Mouse (Mus musculus) spleen, embryonic (tissue): ENCODE measurements around the gene Pck1.
"Not testable (repeated sequence)": the region's sequence is repeated elsewhere in the genome, so short reads cannot be mapped to it uniquely, and the experiment has no call there.

ENCODE experiments used
- CTCF ChIA-PET: fragments of 350-600 bp; sonication (Branson Sonifier 250); formaldehyde crosslinking; loops from one replicate; lab custom pipeline; 2022; lab: Charles Lee

Pck1 gene

DNA sequence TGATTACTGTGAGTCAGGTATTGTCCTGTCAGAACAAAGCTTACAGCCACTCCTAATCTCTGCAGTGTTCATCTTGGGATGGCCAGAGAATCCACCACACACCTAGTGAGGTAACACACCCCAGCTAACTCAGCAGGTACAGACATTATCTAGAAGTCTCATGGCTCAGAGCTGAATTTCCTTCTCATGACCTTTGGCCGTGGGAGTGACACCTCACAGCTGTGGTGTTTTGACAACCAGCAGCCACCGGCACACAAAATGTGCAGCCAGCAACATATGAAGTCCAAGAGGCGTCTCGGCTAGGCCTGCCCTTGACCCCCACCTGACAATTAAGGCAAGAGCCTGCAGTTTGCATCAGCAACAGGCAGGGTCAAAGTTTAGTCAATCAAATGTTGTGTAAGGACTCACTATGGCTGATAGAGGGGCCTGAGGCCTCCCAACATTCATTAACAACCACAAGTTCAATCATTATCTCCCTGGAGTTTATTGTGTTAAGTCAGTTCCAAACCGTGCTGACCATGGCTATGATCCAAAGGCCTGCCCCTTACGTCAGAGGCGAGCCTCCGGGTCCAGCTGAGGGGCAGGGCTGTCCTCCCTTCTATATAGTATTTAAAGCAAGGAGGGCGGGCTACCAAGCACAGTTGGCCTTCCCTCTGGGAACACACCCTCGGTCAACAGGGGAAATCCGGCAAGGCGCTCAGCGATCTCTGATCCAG lies at the start of gene Pck1:
Gene Pck1, plus strand, starts transcription at position 613 of the 716 bp plus-strand sequence.
- CTCF ChIA-PET: no interaction called here

DNA sequence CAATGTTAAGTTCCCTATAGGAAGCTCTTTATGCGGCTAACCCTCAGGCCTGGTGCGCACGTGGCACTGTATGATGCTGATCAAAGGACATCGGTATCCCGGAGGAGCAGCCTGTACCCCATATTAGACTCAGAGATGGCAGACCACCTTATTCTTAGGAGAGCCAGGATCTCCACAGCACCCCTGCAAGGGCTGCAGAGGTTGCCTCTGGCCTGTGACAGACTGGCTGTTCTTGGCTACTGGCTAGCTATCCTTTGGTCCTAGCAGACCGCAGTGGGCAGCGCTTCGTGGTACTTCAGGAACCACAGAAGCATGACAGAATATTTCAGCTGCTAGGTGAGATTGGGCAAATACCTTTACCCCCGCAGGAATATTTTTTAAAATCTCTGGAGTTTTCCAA lies 46.4 kb upstream of the Pck1 start:
- CTCF ChIA-PET: no interaction called here

DNA sequence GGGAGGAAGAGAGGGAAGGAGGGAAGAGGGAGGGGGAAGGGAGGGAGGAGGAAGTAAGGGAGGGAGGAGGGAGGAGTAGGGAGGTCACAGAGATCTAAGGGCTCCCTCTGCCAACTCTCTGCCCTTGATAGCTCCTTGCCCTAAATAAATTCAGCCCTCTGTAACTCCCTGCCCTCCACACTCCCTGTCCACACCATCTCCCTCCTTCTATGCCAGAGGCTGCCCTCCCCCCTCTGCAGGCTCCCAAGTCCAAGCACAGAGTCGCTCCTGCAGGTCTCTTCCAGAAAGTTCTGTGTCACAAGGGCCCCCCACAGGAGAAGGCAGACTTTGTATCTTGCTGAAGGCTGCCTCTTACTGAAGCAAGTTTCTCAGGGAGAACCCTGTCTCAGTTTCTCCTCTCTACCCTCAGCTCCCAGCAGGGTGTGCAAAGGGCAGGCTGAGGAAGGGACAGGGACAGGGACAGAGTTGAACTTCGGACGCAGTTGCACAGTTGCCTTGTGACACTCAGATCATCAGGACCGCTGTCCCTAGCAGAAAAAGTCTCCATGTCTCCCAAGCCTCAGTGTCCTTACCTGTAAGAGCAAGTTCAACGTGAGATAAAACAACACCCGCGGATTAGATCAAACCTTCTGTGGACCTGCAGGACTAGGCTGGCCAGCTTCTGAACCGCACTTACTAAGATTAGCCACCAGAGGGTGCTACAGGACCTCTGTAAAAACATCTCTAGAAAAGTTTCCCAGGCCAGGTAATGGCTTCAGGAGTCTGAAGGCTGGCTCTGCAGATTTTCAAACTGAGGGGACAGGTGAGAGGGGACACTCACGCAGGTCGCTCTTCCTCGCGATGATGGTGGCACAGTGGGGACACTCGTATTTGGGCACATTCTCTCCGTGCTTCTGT lies 45.7 kb upstream of the Pck1 start:
- CTCF ChIA-PET: no interaction called here

DNA sequence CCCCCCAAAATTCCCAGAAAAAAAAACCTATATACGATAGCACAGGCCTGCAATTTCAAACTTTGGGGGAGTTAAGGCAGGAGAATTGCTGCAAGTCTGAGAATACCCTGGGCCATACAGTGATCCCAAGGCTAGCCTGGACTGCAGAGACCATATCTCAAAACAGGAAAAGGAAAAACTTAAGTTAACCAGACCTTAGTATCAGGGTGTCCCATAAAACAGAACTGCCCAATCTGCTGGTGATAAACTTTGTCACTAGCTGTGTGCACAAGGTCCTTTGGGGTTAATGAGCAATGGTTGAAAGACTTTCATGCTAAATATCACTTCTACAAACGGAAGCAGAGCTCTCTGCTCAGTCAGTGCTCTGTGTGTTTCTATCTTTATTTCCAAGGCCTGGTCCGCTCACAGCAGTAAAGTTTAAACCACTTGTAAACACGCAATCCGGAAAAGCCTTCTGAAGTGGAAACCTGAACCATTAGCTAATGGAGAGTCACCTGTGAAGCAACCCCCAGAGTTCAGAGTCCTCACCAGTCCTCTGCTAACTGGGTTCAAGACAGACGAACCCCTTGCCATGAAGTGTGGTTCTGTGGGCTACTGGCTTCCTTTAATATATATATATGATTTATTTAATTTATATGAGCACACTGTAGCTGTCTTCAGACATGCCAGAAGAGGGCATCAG lies 44.2 kb upstream of the Pck1 start:
- CTCF ChIA-PET: no interaction called here

DNA sequence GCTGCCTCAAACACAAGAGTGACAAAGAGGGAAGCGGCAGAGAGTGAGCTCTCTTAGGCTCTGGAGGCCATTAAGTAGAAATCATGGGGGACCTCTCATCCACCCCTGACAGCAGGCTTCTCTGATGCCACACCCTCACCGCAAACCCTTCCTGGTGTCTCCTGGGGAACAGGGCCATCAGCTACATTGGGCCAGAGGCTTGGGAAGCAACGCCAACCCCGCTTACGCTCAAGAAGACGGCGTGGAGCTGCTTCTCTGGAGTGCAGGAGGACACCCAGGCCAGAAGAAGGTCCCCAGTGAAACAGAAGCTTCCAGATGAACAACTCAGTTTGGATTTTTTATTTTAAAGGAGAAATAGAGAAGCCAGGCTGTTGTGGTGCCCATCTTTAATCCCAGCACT lies 43.3 kb upstream of the Pck1 start:
- CTCF ChIA-PET: no interaction called here

DNA sequence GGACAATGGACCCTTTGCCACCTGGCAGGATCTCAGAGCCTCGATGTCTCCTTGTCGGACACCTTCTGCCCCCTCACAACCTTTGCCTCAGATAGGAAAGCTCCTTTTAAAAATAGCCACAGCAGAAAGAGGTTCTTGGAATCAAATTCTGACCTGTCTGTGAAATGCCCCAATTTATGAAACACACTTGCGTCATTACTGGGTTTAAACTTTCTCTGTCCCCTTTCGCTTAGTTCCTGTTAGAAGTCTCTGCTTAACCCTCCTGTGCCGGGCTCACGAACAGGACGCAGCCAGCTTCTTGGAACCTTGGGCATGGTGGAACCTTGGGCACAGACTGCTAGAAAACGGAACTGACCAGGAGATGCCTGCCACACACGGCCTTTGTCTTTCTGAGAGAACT lies 42.3 kb upstream of the Pck1 start:
- CTCF ChIA-PET: no interaction called here

DNA sequence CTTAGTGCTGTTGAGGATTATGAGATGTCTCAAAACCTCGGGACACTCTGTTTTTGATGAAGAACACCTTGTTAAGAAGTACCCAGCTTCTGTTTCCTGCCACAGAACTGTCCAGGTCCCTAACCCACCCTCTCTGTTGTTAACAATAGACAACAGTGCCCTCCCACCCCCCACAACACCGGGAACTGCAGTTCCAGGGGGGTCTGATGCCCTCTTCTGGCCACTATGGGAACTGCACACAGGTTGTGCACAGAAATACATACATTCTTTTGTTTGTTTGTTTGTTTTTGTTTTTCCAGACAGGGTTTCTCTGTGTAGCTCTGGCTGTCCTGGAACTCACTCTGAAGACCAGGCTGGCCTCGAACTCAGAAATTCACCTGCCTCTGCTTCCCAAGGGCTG lies 39.1 kb upstream of the Pck1 start:
- CTCF ChIA-PET: not testable (repeated sequence)

DNA sequence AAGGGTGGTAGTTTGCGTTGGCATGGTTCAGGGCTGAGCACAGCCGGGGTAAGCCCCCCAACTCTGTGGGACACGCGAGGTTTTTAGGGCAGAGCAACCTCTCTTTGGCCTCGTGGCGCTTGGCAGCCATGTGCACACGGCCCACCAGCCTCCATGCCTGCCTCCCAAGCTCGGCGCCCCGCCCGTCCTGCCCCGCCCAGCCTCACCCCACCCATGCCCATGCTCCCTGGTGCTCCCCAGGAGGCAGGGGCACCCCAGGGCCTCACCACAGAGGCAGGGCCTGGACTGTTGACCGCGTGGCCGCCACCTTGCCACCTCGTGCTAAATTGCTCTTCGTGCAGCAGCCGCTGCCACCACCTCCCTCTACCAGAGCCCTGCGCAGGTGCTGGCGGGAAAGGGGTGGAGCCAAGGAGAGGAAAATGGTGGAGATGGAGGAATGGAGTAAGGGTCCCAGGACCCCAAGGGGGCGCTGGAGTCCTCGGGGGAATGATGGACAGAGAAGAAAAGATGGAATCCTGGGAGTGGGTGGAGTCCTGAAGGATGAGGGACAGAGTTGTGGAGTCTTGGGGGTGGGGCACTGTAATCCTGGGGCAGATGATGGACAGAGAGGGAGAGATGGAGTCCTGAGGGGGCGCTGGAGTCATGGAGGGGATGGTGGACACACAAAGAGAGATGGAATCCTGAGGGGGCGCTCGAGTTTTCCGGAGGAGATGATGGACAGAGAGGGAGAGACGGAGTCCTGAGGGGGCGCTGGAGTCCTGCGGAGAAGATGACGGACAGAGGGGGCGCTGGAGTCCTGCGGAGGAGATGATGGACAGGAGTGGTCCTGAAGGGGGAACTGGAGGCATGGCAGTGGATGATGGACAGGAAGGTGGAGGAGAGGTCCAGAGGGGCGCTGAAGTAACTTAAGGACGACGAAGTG lies 33.6 kb upstream of the Pck1 start, which contains the start of gene Ctcfl:
Gene Ctcfl, minus strand, starts transcription at position 503 of the 922 bp plus-strand sequence.
- CTCF ChIA-PET: no interaction called here

DNA sequence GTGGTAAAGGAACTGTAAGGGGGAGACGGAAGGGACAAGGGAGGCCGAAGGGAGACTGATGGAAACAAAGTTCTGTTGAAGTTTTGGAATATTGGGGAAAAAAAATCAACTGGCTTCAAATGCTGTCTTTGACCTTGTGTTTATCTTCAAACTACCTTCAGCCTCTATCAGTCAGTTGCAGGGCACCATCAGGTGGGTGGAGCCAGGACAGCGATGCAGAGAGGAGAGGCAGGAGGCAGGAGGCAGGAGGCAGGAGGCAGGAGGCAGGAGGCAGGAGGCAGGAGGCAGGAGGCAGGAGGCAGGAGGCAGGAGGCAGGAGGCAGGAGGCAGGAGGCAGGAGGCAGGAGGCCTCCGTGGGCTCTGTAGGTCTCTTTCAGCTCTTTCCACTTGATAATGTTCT lies 32.7 kb upstream of the Pck1 start:
- CTCF ChIA-PET: interaction anchor here (0.7 kb wide), 1 partner anchor 445 kb away, joined by 7 read pairs; no protein-coding TSS in a partner anchor

DNA sequence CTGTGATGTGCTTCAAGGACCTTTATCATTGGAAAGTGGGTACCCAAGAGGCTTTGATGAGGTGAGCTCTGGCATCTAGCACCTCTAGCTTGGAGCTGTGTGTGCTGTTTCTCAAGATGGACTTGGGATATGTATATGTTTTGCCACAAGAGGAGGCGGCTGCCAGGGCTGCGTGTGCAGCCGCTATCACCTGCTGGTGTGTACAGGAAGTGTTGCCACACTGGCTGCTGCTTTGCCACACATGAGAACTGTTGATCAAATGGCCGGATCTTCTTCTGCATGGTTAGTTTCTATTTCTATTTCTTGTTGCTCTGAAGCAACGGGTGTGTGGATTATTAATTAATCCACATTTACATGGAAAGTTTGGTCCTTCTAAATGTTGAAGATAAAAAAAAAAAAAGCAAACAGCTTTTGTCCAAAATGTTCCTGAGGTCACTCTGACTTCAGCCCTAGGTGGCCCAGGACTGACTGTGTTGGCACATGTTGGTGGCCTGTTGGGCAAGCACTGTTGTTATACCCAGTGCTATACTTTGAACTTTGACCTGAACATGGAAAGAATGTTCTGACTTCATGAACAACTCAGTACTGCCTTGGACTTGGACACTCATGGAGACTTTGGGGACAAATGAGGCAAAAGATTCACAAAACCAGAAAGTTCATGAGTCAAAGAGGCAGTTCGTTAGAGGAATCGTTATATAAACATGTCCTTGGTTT lies 28.7 kb upstream of the Pck1 start:
- CTCF ChIA-PET: no interaction called here

DNA sequence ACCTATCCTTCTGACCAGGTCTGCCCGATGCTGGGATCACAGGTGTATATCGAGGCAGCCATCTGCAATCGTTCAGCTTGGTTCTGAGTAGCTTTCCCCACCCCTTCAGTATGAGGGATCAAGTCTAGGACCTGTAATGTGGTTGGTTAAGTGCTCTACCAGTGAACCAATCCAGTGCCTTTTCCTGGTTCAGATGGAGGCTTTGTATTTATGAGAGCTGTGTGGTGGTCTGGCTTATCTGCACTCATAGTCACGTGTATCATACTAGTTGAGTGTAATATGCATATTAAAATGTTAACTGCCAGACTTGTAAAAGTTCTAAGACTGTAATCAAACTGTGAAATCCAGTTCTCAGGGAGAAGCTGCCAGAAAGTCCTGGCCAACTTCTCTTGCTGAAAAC lies 26.5 kb upstream of the Pck1 start:
- CTCF ChIA-PET: interaction anchor here (0.6 kb wide), 2 partner anchors 117 to 131 kb away, joined by 3 read pairs; no protein-coding TSS in a partner anchor

DNA sequence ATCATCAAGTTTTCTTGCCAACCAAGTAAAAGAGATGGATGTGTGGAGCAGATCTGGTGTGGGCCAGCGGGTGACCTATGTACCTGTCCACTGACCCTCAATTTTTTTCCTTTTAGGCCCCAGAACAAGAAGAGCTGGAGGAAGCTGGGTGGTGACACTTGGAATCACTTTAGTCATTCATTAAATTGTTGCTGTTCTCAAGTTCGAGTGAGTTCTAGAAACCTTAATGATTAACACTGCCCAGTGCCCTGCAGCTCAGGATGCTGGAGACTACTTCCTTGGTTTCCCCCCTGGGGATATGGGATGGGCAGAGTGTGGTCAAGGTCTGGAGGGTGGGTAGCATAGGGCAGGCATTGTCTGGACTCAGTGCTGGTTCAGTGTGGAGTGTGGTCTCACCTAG lies 23.7 kb upstream of the Pck1 start:
- CTCF ChIA-PET: no interaction called here

DNA sequence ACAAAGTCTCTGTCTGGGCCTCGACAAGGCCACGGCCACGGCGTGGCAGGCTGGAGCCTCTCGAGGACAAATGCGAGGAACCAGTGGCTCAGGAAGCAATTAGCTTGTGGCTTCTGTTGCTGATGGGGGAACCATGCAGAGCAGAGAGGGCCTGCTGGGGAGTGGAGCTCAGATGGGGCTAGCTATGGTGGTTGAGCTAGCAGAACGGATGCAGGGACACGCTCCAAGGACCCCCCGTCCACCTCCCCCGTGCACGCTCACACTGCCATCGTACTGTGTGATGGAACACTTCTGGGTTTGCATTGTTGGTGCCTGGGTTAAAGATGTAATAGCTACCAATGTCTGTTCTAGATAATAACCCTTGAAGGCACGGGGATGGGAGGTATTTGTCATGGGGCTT lies 20.6 kb upstream of the Pck1 start:
- CTCF ChIA-PET: no interaction called here

DNA sequence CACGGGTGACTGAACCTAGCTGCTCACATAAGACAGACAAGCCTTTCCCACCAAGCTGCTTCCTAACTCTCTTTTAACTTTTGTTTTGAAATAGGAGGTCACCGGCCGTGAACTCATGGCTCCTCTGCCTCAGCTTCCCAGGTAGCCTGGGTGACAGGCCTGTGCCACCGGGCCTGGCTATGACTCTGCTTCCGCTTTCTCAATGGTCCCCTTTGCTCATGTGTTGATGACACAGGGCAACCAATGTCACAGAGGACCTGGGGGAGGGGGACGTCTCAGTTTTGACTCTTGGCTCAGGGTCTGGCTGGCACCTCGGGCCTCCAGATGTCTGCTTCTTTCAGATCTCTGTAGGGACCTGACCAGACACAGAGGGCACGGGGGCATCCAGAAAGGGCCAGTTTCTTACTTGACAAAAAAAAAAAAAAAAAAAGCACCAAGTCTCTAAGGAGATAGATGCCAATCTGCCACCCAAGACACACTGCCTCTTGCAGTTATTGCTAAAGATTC lies 20.0 kb upstream of the Pck1 start:
- CTCF ChIA-PET: no interaction called here

DNA sequence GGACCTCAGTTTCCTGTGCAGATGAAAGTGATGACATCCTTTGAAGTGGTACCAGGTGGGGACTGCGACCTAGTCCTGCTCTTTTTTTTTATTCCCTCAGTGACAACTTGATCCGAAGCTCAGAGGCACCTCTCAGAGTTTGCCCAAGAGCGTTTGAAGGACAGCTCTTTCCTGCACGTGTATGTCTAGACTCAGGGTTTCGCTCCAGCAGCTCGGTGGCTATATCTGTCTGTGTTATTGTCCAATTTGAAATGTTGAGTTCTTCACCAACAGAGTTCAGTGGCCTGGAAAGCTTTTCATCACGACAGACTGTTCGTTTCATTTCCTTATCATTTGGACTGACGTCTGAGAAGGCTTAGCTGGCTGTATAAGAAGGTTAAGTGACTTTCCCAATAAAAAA lies 18.2 kb upstream of the Pck1 start:
- CTCF ChIA-PET: no interaction called here

DNA sequence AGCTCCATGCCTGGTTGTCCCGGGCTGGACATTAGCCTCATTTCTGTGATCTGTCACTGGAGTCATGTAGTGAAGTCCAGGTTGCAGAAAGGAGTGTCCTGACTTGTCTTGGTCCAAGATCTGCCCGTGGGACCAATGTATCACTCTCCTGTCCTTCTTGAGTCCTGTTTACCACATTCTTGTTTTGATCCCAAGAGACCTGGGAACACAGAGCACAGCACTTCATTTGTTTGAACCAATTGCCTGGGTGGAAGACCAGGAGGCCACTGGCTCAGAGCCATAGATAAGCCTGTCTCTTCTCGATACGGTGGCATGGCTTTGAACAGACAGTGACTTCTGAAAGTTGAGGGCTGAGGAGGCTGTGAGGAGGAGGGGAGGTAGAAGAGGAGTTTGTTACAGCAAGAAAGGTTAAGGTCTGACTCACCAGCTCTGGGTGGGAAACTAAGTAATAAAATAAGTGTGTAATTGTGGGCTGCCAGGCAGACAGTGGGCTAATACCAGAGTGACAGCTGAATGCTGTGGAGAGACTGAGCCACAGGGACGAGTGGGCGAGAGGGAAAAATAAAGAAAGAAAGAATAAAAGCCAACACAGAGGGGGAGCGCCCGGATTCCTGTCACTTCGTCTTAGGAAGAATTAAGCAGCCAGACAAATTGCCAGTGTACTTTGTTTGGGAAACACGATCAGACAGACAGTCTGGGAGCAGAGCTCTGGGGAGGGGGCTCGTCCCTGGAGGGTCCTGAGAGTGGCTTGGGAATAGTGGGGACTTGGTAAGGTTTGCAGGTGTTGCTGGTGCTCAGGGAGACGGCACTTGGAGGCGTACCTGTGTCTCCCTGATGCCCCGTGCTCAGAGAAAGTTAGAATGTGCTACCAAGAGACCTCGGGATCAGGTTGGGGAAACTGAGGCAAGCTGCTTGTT lies 14.3 kb upstream of the Pck1 start:
- CTCF ChIA-PET: no interaction called here

DNA sequence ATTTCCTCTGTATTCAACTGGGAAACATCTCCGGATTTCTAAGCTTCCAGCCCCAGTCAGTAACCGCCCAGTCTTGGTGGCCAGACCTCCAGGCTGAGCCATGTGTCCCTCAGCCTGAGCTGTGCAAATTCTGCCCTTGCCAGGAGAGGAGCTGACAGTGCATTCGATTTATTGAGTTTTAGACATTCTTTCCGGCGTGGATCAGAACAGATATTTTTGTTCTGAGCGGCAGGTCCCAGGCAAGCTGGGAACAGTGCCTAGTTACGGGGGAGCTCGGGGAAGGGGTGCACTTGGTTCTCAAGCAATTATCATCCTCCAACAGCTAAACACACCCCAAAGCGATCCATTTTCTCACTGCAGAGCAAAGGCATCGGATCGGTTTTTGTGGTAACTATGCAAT lies 9.2 kb upstream of the Pck1 start:
- CTCF ChIA-PET: no interaction called here

DNA sequence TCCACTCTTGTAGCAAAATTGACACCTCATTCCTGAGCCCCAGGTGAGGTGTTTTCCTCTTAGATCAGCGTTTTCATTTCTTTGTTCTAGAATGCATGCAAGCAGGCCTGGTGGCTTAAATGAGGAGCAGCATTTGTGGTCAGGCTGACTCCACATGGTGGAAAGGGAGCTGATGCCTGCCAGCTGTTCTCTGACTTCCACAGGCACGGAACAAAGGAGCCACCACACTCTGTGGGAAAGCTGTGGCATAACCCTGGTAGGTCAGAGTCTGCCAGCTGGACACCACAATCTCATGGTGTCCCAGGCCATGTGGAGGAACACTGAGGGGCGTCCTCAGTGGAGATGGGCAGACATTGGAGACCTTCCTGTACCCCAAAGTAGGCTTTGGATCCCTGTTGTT lies 7.0 kb upstream of the Pck1 start:
- CTCF ChIA-PET: interaction anchor here (0.6 kb wide), 1 partner anchor 442 kb away, joined by 14 read pairs; no protein-coding TSS in a partner anchor

DNA sequence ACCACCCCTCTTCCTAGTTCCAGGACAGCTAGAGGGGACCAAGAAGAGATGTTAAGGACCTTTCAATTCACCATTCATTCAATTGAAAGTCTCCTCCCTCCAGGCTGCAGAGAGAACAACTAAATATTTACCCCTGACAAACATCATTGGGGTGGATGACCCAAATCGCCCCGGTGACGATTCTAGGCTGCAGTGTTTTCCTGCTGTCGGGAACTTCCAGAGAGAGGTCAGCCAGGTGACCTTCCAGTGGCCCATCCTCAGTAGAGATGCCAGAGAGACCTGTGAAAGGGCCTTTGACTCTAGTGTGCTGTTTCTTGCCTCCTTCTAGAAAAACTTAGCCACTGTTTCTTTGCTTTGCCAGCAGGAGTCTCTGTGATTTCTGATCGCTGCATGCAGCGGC lies 6.1 kb upstream of the Pck1 start:
- CTCF ChIA-PET: interaction anchor here (0.6 kb wide), 1 partner anchor 441 kb away, joined by 14 read pairs; no protein-coding TSS in a partner anchor
